Mouse (Mus musculus) liver, adult 2 months (tissue): Measurements from ENCODE around the gene Rnf144b. TPM values are rescaled to one million over a fixed set of nuclear protein-coding genes. Genes with fewer than 3 reads are reported as not detected.

Experiments used
- DNase-seq: peaks from one replicate; pipeline ENCODE4 v3.0.0-alpha.2; 2011; ENCODE audit warnings: low read depth, low spot score; ENCODE audit errors: extremely low read depth
- H3K27ac ChIP-seq: fragments of 200-500 bp; replicated peaks from 2 replicates; pipeline ENCODE4 v1.5.1; 2012; ENCODE audit warnings: low read depth, mild to moderate bottlenecking, control low read depth, inconsistent platforms, low read length; ENCODE audit not compliant: insufficient read depth
- H3K27me3 ChIP-seq: fragments of 200-500 bp; 2 replicates; pipeline ENCODE4 v1.6.1; 2012; ENCODE audit warnings: mild to moderate bottlenecking, moderate library complexity, low read length, inconsistent platforms; ENCODE audit not compliant: control insufficient read depth, insufficient read depth
- H3K36me3 ChIP-seq: fragments of 200-500 bp; 2 replicates; pipeline ENCODE4 v1.6.1; 2012; ENCODE audit warnings: low read length, inconsistent platforms; ENCODE audit not compliant: control insufficient read depth, insufficient read depth
- H3K4me1 ChIP-seq: fragments of 200-500 bp; 2 replicates; pipeline ENCODE4 v1.6.1; 2011; ENCODE audit warnings: low read length; ENCODE audit not compliant: control insufficient read depth, insufficient read depth
- H3K4me3 ChIP-seq: fragments of 200-500 bp; 2 replicates; pipeline ENCODE4 v1.5.1; 2011; ENCODE audit warnings: low read depth, mild to moderate bottlenecking, control low read depth, low read length, moderate library complexity; ENCODE audit not compliant: insufficient read depth
- H3K79me2 ChIP-seq: fragments of 200-500 bp; 2 replicates; pipeline ENCODE4 v1.6.1; 2012; ENCODE audit warnings: inconsistent platforms, mild to moderate bottlenecking, low read length, moderate library complexity; ENCODE audit not compliant: control insufficient read depth, insufficient read depth
- H3K9ac ChIP-seq: fragments of 200-500 bp; 2 replicates; pipeline ENCODE4 v1.6.1; 2012; ENCODE audit warnings: low read depth, mild to moderate bottlenecking, control low read depth, inconsistent platforms, low read length
- CTCF ChIP-seq: fragments of 200-500 bp; IDR thresholded peaks from 2 replicates; pipeline ENCODE4 v1.5.1; 2011; ENCODE audit warnings: low read depth, low read length, control low read depth
- POLR2A ChIP-seq: fragments of 200-500 bp; IDR thresholded peaks from 2 replicates; pipeline ENCODE4 v1.6.1; 2011; ENCODE audit warnings: low read length, control low read depth; ENCODE audit not compliant: insufficient read depth; ENCODE audit errors: extremely low read depth
- WGBS: fragments of 180-500 bp; shearing (Covaris S2); methylation state at CpG from one replicate; pipeline ENCODE4 v1.1.7; 2018; 5-methylcytosine and 5-hydroxymethylcytosine counted together
- polyA plus RNA-seq: library from polyadenylated mRNA; depleted of rRNA; stranded (reverse); fragments of >200 nt; gene quantifications from 2 replicates; pipeline ENCODE4 v1.2.3, GENCODE M21; 2012
- total RNA-seq: library from RNA; depleted of rRNA; stranded (reverse); fragments of >200 nt; gene quantifications from 2 replicates; pipeline ENCODE4 v1.2.3, GENCODE M21; 2014

Rnf144b gene
- total and polyA plus RNA-seq, 2 experiments = 18.8 to 19.4 TPM

GRCm38 (mm10) chr13:47244771-47245170 is 122.3 kb downstream of the Rnf144b start:
- Histone ChIP-seq H3K4me3 (no peak overlapping the region), H3K27me3 (no peaks in the 10 kb centered on the region), H3K9ac (peak overlapping the region; percentile 32), H3K27ac (peak overlapping the region; percentile 88), H3K36me3 (peaks cover 48% of the 10 kb centered on the region), H3K4me1 (peaks cover 39% of the 10 kb centered on the region), H3K79me2 (no peaks in the 10 kb centered on the region)
- 18% methylated on average over 11 of the region's 11 CpGs for WGBS
- DNase-seq = peak; percentile 82
- no peak for TF ChIP-seq CTCF
- TF ChIP-seq POLR2A = no peak

- no peak for DNase-seq
- peaks cover 48% of the 10 kb centered on the region for H3K4me1 ChIP-seq
- peak overlapping the region; percentile 99 for H3K27ac ChIP-seq
- 42% methylated on average over 10 of the region's 10 CpGs for WGBS
- H3K79me2 ChIP-seq = no peaks in the 10 kb centered on the region
- no peak overlapping the region for H3K4me3 ChIP-seq
- peak overlapping the region; percentile 36; the same call in 1 of the 2 replicates for H3K9ac ChIP-seq
- no peaks in the 10 kb centered on the region for H3K27me3 ChIP-seq
- TF ChIP-seq POLR2A (no peak), CTCF (no peak)
- peaks cover 36% of the 10 kb centered on the region for H3K36me3 ChIP-seq
These were observed 124.0 kb downstream of the Rnf144b start for GRCm38 (mm10) chr13:47246459-47246858.

- H3K36me3 ChIP-seq = peaks cover 30% of the 10 kb centered on the region
- peaks cover 52% of the 10 kb centered on the region for H3K4me1 ChIP-seq
- peak; percentile 97 for DNase-seq
- H3K27ac ChIP-seq = peak overlapping the region; percentile 99
- TF ChIP-seq POLR2A (no peak), CTCF (no peak)
- H3K27me3 ChIP-seq = no peaks in the 10 kb centered on the region
- H3K9ac ChIP-seq = peak overlapping the region; percentile 57
- no peak overlapping the region for H3K4me3 ChIP-seq
- WGBS = 20% methylated on average over 13 of the region's 13 CpGs
- H3K79me2 ChIP-seq = no peaks in the 10 kb centered on the region
These were observed 124.8 kb downstream of the Rnf144b start for GRCm38 (mm10) chr13:47247156-47247800.

GRCm38 (mm10) chr13:47248289-47249010 is 126.0 kb downstream of the Rnf144b start:
- Histone ChIP-seq H3K79me2 (no peaks in the 10 kb centered on the region), H3K27me3 (no peaks in the 10 kb centered on the region), H3K27ac (peak overlapping the region; percentile 77), H3K4me3 (no peak overlapping the region), H3K36me3 (peaks cover 19% of the 10 kb centered on the region), H3K4me1 (peaks cover 48% of the 10 kb centered on the region), H3K9ac (no peak overlapping the region)
- no peak for DNase-seq
- TF ChIP-seq POLR2A (no peak), CTCF (no peak)
- 59% methylated on average over 8 of the region's 8 CpGs for WGBS

- DNase-seq = peak; percentile 100
- Histone ChIP-seq H3K79me2 (no peaks in the 10 kb centered on the region), H3K27me3 (no peaks in the 10 kb centered on the region), H3K4me3 (no peak overlapping the region), H3K9ac (no peak overlapping the region), H3K4me1 (peaks cover 30% of the 10 kb centered on the region), H3K27ac (peak overlapping the region; percentile 62), H3K36me3 (peaks cover 5% of the 10 kb centered on the region)
- TF ChIP-seq POLR2A = no peak
- TF ChIP-seq CTCF = no peak
- WGBS = 32% methylated on average over 1 of the region's 1 CpGs
These were observed 128.2 kb downstream of the Rnf144b start for GRCm38 (mm10) chr13:47250615-47251014.
